Mouse (Mus musculus) myocyte (in vitro differentiated cells): ENCODE measurements around the gene Prox1.

Source experiments
- E2F4 ChIP-seq: IDR thresholded peaks from one replicate; pipeline ENCODE4 v1.6.1; 2011; ENCODE audit warnings: mild to moderate bottlenecking, control low read depth, moderate library complexity; ENCODE audit not compliant: insufficient read depth
- MYOG ChIP-seq, 3 experiments: IDR thresholded peaks; one replicate each; pipeline ENCODE4 v1.6.1; 2011; ENCODE audit warnings: control low read depth in 2 of 3, low read depth in 2 of 3, mild to moderate bottlenecking in 2 of 3; ENCODE audit not compliant: insufficient read length in 2 of 3, control insufficient read depth in 1 of 3, insufficient read depth in 1 of 3
- POLR2AphosphoS2 ChIP-seq: IDR thresholded peaks from one replicate; pipeline ENCODE4 v1.6.1; 2011; ENCODE audit warnings: low read depth, control low read depth; ENCODE audit not compliant: insufficient read length
- USF1 ChIP-seq: IDR thresholded peaks from one replicate; pipeline ENCODE4 v1.6.1; 2011; ENCODE audit warnings: low read depth, mild to moderate bottlenecking, control low read depth, moderate library complexity

DNA sequence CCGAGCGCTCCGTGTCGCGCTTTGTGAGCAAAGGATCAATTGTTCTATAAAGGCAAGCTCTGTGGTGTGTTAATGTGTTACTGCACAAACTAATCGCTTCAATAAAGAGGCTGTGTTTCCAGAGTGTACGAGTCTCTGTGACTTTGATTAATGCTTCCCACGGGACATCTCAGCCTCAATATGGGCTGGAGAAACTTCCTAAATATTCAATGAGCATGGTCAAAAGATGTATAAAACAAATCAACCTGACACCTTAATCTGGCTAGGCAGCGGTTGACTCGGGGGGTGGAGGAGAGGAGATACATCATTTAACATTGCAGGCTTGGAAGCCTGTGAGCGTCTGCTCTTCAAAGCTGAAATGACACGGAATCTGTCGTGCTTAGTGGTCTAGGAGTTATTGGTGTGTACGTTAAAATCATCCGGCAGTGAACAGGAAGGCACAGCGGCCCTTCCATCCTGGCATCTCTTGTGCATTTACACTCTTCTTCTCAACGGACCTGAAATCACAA is 21.2 kb downstream of the Prox1 start:
- TF ChIP-seq MYOG (IDR thresholded peaks at IDR 0.05; ENCODE audit: control insufficient read depth in 1 of 3, insufficient read depth in 1 of 3, insufficient read length in 2 of 3, low read depth in 2 of 3) = no peak
- TF ChIP-seq POLR2AphosphoS2 = no peak
- no peak for TF ChIP-seq USF1
- no peak for TF ChIP-seq E2F4
